Mouse (Mus musculus): ENCODE measurements around the gene Ano4.

The Ano4 gene

GRCm38 (mm10) chr10:89280402-89280801, 64.2 kb downstream of the Ano4 start:
- no peak for DNase-seq (ENCODE audit: low spot score in 2 of 2)

GRCm38 (mm10) chr10:89273001-89273680, 71.4 kb downstream of the Ano4 start:
- DNase-seq (ENCODE audit: low spot score in 2 of 2): no peak

GRCm38 (mm10) chr10:89267312-89267711, 77.2 kb downstream of the Ano4 start:
- no peak for DNase-seq (ENCODE audit: low spot score in 2 of 2)

- no peak for DNase-seq (ENCODE audit: low spot score in 2 of 2)
Observed at GRCm38 (mm10) chr10:89263396-89263795, 81.2 kb downstream of the Ano4 start.

GRCm38 (mm10) chr10:89257457-89258381, 86.8 kb downstream of the Ano4 start:
- no peak for DNase-seq (ENCODE audit: low spot score in 2 of 2)

GRCm38 (mm10) chr10:89256762-89257456, 87.7 kb downstream of the Ano4 start:
- DNase-seq (ENCODE audit: low spot score in 2 of 2): no peak

- DNase-seq (ENCODE audit: low spot score in 2 of 2): no peak
Observed at GRCm38 (mm10) chr10:89254765-89255164, 89.8 kb downstream of the Ano4 start.

- no peak for DNase-seq (ENCODE audit: low spot score in 2 of 2)
Observed at GRCm38 (mm10) chr10:89253799-89254198, 90.8 kb downstream of the Ano4 start.

- DNase-seq (ENCODE audit: low spot score in 2 of 2): no peak
Observed at GRCm38 (mm10) chr10:89252636-89253035, 91.9 kb downstream of the Ano4 start.

GRCm38 (mm10) chr10:89243808-89244207, 100.8 kb downstream of the Ano4 start:
- no peak for DNase-seq (ENCODE audit: low spot score in 2 of 2)

- no peak for DNase-seq (ENCODE audit: low spot score in 2 of 2)
Observed at GRCm38 (mm10) chr10:89224524-89224923, 120.0 kb downstream of the Ano4 start.

GRCm38 (mm10) chr10:89222284-89222989, 122.1 kb downstream of the Ano4 start:
- no peak for DNase-seq (ENCODE audit: low spot score in 2 of 2)

- no peak for DNase-seq (ENCODE audit: low spot score in 2 of 2)
Observed at GRCm38 (mm10) chr10:89216078-89216477, 128.5 kb downstream of the Ano4 start.

- DNase-seq (ENCODE audit: low spot score in 2 of 2): no peak
Observed at GRCm38 (mm10) chr10:89205858-89206257, 138.7 kb downstream of the Ano4 start.

- DNase-seq (ENCODE audit: low spot score in 2 of 2): no peak
Observed at GRCm38 (mm10) chr10:89196444-89196843, 148.1 kb downstream of the Ano4 start.

GRCm38 (mm10) chr10:89195068-89195467, 149.5 kb downstream of the Ano4 start:
- DNase-seq (ENCODE audit: low spot score in 2 of 2): no peak

- DNase-seq (ENCODE audit: low spot score in 2 of 2): no peak
Observed at GRCm38 (mm10) chr10:89194440-89194839, 150.1 kb downstream of the Ano4 start.

GRCm38 (mm10) chr10:89177921-89178320, 166.6 kb downstream of the Ano4 start:
- no peak for DNase-seq (ENCODE audit: low spot score in 2 of 2)

- DNase-seq (ENCODE audit: low spot score in 2 of 2): no peak
Observed at GRCm38 (mm10) chr10:89164533-89164932, 180.0 kb downstream of the Ano4 start.

GRCm38 (mm10) chr10:89155502-89155901, 189.1 kb downstream of the Ano4 start:
- DNase-seq (ENCODE audit: low spot score in 2 of 2): no peak

GRCm38 (mm10) chr10:89154797-89155465, 189.6 kb downstream of the Ano4 start:
- no peak for DNase-seq (ENCODE audit: low spot score in 2 of 2)
